Mouse (Mus musculus): Measurements from ENCODE around the gene Sh3pxd2a.

The Sh3pxd2a gene

DNA sequence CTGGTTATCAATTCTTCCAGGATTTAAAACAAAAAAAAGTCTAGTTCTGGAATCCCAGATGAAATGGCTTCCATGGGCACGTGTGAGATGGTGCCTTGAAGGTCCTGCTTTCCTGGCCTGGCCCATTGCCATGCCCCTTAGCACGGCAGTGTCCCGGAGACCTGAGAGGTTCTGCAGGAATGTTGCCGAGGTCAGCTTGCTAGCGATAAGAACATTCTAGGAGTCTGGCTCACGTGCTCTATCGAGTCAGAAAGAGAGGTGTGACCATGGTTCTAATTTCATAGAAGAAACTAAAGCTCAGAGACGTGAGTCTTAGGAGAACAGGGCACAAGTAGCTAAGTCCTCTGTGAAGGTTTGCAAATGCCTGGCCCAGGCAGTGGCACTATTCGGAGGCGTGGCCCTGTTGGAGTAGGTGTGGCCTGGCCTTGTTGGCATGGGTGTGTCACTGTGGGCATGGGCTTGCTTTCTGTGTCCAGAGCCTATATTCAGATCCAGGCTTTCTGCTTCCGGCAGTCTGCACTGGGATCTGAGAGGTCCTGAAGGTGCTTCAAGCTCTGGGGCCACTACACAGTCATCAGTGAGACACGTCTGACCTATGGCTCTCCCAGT is 96.8 kb downstream of the Sh3pxd2a start:
- peak; percentile 91 for DNase-seq

GRCm38 (mm10) chr19:47366576-47366975 is 97.6 kb downstream of the Sh3pxd2a start:
- peak; percentile 93 for DNase-seq

GRCm38 (mm10) chr19:47363086-47363668 is 101.0 kb downstream of the Sh3pxd2a start:
- DNase-seq = no peak

DNA sequence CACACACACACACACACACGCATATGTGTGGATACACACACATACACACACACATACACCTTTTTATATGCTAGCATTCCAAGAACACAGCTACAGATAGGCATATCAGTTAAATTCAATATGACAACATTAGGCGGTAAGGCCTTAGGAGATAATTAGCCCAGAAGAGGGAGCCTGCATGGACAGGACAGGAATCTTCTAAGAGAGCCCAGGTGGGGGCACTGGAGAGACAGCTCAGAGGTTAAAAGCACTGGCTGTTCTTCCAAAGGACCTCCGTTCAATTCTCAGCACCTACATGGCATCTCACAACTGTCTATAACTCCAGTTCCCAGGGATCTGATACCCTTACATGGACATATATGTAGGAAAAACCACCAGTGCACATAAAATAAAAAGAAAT is 103.3 kb downstream of the Sh3pxd2a start:
- no peak for DNase-seq

- DNase-seq = peak; percentile 85
Observed at GRCm38 (mm10) chr19:47360017-47360416, 104.2 kb downstream of the Sh3pxd2a start.

DNA sequence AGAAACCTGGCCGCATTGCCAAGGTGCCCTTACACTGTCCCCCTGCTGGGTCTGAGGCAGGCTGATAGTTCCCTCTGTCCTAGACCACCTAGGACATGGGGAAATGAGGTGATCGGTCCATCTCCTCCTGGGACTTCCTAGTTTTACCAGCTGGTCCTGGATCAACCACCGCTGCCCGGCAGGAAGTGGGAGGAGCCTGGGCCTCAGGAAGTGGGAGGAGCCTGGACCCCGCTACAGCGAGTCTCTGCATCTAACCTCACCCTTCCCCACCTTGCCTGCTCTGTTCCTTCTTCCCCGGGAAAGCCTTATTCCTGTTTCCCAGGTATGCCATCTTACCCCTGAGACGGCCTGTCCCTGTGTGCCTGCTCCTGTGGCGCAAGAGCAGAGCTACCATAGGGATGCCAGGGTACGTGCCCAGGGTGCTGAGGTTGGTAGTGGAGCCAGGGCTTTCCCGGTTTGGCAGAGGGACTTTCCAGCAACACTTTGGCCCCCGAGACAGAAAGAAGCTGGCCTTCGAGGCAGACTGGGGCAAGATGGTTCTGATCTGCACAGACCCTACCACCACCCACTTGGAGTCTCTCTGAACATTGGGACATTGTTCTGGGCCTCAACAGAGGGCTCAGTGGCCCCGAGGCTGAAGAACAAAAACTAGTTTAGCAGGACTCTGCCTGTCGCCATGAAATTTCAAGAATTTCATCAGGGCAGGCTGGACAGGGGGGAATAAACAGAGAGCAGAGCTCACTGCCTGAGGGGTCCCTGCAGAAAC is 104.9 kb downstream of the Sh3pxd2a start:
- DNase-seq = peak; percentile 91

GRCm38 (mm10) chr19:47357297-47357696 is 106.9 kb downstream of the Sh3pxd2a start:
- no peak for DNase-seq

- DNase-seq = peak; percentile 94
Observed at GRCm38 (mm10) chr19:47356188-47356857, 107.9 kb downstream of the Sh3pxd2a start.

DNA sequence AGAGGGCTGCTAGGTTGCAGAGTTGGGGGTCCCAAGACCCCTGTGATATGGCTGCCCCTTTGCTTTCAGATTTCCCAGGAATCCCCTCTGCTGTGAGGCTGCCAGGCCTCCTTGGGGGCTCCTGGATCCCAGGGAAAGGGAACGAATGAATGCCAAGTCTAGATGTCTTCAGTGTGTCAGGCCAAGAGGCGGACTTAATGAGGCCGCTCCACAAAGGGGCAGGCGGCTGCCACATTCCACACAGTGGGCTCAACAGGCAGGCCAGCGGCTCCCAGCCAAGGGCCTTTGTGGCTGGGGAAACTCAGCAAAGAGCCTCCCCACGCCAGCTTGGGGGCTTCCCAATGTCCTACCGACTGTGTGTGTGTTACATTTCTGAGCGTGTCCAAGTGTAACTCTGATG is 109.7 kb downstream of the Sh3pxd2a start:
- no peak for DNase-seq

DNA sequence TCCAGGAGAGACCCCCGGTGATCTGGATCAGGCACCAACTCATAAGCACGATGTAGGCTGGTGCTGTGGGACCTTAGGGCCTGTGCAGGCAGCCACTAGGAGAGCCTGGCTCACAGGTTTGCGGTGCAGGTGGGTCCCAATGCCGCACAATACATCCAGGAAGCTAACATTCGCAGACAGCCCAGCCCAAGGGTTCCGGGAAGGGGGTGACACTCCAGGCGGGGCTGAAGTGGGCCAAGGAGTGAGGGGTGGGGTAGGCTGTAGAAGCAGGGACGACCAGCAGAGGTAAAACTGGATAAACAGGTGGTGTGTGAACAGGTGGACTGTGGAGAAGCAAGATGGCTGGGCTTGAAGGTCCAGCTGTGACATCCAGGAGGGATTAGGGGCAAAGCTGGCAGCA is 115.2 kb downstream of the Sh3pxd2a start:
- peak; percentile 92 for DNase-seq

- peak; percentile 96 for DNase-seq
Observed at GRCm38 (mm10) chr19:47348395-47349016, 115.7 kb downstream of the Sh3pxd2a start.

- peak; percentile 92 for DNase-seq
Observed at GRCm38 (mm10) chr19:47347021-47347643, 117.1 kb downstream of the Sh3pxd2a start.

DNA sequence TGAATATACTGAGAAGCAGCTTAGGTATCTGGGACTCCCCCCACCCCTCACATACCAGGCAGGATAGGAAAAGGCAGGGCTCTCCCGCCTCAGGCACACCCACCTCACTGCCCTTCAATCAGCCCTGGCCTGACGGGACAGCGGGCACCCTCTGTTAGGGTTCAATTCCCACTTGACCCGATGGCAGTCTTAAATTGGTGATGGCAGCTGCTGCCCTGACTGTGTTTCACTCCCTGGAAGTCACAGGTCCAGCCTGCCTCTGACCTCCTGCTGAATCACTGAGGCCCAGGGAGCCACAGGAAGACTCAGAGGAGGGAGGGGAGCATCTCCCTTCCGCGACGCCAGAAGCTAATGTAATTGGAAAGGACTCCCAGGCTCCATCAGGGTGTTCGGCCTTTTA is 117.6 kb downstream of the Sh3pxd2a start:
- DNase-seq = peak; percentile 95

GRCm38 (mm10) chr19:47345851-47346568 is 118.2 kb downstream of the Sh3pxd2a start:
- DNase-seq = peak; percentile 97

GRCm38 (mm10) chr19:47343422-47343821 is 120.8 kb downstream of the Sh3pxd2a start:
- DNase-seq = no peak

GRCm38 (mm10) chr19:47339165-47339564 is 125.0 kb downstream of the Sh3pxd2a start:
- peak; percentile 97 for DNase-seq

GRCm38 (mm10) chr19:47338396-47339164 is 125.6 kb downstream of the Sh3pxd2a start:
- DNase-seq = peak; percentile 92

DNA sequence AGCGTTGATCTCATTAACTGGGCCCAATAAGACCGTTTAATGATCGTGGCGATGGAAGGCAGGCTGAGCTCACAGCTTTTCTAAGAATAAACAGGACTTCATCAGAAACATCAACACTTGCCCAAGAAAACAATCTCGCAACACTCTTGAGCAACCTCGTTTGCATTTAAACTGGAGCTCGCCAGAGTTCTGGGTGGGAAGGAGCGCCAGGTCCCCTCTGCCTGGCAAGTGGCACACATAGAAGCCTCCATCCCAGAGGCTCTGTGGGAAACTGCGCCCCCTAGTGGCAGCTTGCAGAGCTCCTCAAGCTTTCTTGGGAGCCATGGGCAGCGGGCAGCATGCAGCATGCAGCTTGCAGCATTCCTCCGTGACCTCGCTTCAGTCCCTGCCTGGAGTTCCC is 126.5 kb downstream of the Sh3pxd2a start:
- DNase-seq = peak; percentile 98

GRCm38 (mm10) chr19:47337191-47337590 is 127.0 kb downstream of the Sh3pxd2a start:
- peak; percentile 94 for DNase-seq

DNA sequence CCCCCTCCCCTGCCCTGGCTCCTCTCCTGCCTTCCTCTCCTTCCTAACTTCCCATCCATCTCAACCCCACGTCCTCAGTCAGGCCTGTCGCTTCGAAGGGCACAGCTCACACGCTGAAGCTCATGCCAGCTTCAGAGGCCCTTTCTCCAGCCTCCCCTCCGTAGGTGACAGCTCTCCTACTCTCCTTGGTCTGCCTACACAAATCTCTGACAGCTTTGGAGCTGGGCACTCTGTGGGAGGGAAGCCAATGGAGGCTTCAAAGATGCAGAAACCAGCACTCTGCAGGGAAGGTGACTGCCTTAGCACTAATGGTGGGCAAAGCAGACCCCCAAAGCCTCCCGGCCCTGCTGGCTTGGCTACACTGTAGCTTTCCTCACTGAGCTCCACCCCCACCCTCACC is 128.9 kb downstream of the Sh3pxd2a start:
- no peak for DNase-seq

GRCm38 (mm10) chr19:47334713-47335112 is 129.5 kb downstream of the Sh3pxd2a start:
- peak; percentile 89 for DNase-seq
